Mouse (Mus musculus) midbrain, embryonic 11.5 days (tissue): ENCODE data around the gene 2310034G01Rik. TPM values are rescaled to one million over a fixed set of nuclear protein-coding genes. Genes with fewer than 3 reads are reported as not detected.

Experiments
- ATAC-seq: fragments of 200-750 bp; cut with Nextera tagmentation; 2 replicates; pipeline ENCODE4 v1.8.0; 2017; ENCODE audit warnings: moderate TSS enrichment, moderate library complexity; ENCODE audit not compliant: low FRiP score
- DNase-seq: peaks from one replicate; pipeline ENCODE4 v3.0.0; 2015; ENCODE audit warnings: low spot score; ENCODE audit errors: missing footprints
- H3K27ac ChIP-seq: fragments of 300-500 bp; sonication (generic); 2 replicates; pipeline ENCODE4 v1.5.1; 2014; ENCODE audit warnings: low read depth, low read length
- H3K27me3 ChIP-seq: fragments of 300-500 bp; sonication (generic); 2 replicates; pipeline ENCODE4 v1.6.1; 2014; ENCODE audit warnings: mild to moderate bottlenecking, low read length, moderate library complexity, mixed read lengths; ENCODE audit not compliant: control insufficient read depth, insufficient read depth
- H3K36me3 ChIP-seq: fragments of 300-500 bp; sonication (generic); 2 replicates; pipeline ENCODE4 v1.6.1; 2014; ENCODE audit warnings: mild to moderate bottlenecking, low read length, moderate library complexity, mixed read lengths; ENCODE audit not compliant: control insufficient read depth, insufficient read depth
- H3K4me1 ChIP-seq: fragments of 300-500 bp; sonication (generic); 2 replicates; pipeline ENCODE4 v1.6.1; 2014; ENCODE audit warnings: low read length; ENCODE audit not compliant: control insufficient read depth, insufficient read depth
- H3K4me2 ChIP-seq: fragments of 300-500 bp; sonication (generic); 2 replicates; pipeline ENCODE4 v1.6.1; 2014; ENCODE audit warnings: mild to moderate bottlenecking, moderate library complexity
- H3K4me3 ChIP-seq: fragments of 300-500 bp; sonication (generic); 2 replicates; pipeline ENCODE4 v1.5.1; 2014; ENCODE audit warnings: low read depth, low read length
- H3K9ac ChIP-seq: fragments of 300-500 bp; sonication (generic); 2 replicates; pipeline ENCODE4 v1.6.1; 2014; ENCODE audit warnings: low read length
- H3K9me3 ChIP-seq: fragments of 300-500 bp; sonication (generic); 2 replicates; pipeline ENCODE4 v1.6.1; 2016; ENCODE audit warnings: low read length; ENCODE audit not compliant: control insufficient read depth
- WGBS: fragments of 180-500 bp; shearing (Covaris S2); extraction: QIAGEN DNeasy Blood & Tissue Kit; methylation state at CpG from one replicate; pipeline ENCODE4 v1.1.7; 2014; 5-methylcytosine and 5-hydroxymethylcytosine counted together
- polyA plus RNA-seq: library from polyadenylated mRNA; unstranded; fragments of >200 nt; fragmentation: Nextera tagmentation; extraction: Ambion mirVana; gene quantifications from 2 replicates; pipeline ENCODE4 v1.2.1, GENCODE M21; 2014

The 2310034G01Rik gene
- polyA plus RNA-seq, 1 experiment from 2014 or later, result 1.6 TPM

DNA sequence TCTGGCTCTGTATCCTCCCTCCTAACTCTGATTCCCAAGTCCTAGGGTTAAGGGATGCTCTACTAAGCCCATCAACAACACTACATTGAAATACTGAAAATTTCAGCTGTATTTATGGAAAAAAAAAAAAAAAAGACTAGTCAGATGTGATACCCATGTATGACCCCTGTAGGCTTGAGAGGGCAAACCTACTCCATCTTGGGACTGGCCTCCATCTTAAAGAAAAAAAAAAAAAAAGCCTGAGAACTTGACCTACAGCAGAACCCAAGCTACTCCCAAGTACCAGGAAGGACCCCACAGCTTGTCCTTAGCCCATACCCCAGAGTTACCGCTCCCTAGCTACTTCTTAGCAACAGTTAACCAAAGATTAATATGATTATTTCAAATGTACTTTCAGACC is 3.0 kb downstream of the 2310034G01Rik start:
- no peak for DNase-seq
- Histone ChIP-seq H3K4me1 (peaks cover 10% of the 10 kb centered on the region), H3K4me2 (no peak overlapping the region), H3K9me3 (no peaks in the 10 kb centered on the region), H3K4me3 (no peak overlapping the region), H3K9ac (no peak overlapping the region), H3K27ac (no peak overlapping the region), H3K27me3 (peaks cover 23% of the 10 kb centered on the region), H3K36me3 (no peaks in the 10 kb centered on the region)
- ATAC-seq, result no peak
- WGBS, result 94% methylated on average over 1 of the region's 1 CpGs

DNA sequence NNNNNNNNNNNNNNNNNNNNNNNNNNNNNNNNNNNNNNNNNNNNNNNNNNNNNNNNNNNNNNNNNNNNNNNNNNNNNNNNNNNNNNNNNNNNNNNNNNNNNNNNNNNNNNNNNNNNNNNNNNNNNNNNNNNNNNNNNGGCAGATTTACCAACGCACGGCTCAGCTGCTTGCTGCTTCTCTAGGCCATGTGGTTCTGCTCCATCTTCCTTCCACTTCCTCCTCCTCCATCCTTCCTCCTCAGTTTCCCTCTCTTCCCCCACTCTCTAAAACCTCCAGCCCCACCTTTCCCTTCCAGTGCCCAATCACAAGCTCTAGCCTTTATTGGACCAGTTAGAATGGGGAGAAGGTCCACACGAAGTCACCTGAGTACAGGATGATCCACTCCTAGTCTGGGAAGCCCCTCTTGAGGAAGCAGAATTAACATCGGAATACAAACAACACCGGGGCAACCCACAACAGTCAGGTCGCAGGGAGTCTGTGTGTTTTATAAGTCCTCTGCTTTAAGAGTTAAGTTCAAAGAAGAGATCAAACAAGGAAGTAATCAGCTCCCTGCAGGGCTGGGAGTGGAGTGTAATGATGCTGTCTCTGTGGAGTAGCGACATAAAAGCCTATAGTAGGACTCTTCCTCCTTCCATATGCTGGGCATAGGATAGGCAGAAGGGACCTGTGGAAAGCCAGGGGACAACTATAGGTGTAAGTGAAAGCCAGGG is 5.2 kb downstream of the 2310034G01Rik start:
- Histone ChIP-seq H3K4me3 (no peak overlapping the region), H3K4me2 (no peak overlapping the region), H3K36me3 (no peaks in the 10 kb centered on the region), H3K4me1 (peaks cover 10% of the 10 kb centered on the region), H3K9me3 (no peaks in the 10 kb centered on the region), H3K9ac (no peak overlapping the region), H3K27ac (no peak overlapping the region), H3K27me3 (peaks cover 11% of the 10 kb centered on the region)
- whole genome bisulfite sequencing, result 23% methylated on average over 7 of the region's 7 CpGs
- DNase-seq (no peak), ATAC-seq (no peak)

DNA sequence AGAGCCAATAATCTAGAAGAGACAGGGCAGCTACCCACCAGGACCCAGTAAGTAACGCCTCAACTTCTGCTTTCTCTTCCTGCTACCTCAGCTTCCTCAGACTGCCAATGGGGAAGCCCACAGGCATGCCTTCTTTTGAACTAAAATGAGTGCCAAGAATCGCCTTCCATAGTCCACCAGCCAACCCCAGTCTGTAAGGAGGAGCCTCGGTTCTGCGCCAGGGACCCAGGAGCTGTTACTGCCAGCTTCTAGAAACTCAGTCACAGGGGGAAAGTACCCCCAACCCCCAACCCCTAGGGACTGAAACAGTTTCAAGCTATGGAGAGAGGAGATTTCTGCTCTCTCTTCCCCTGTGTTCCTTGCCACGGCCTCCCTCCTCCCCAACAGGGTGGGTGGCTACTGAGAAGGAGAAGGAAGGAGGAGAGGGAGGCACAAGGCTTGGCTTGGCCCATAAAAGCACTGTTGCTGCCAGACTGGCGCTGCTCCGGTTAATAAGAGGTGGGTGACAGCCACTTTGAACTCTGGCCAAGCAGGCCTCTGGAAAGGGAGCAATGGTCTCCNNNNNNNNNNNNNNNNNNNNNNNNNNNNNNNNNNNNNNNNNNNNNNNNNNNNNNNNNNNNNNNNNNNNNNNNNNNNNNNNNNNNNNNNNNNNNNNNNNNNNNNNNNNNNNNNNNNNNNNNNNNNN is 10.7 kb downstream of the 2310034G01Rik start:
- WGBS, result 79% methylated on average over 7 of the region's 7 CpGs
- Histone ChIP-seq H3K9ac (peak overlapping the region; percentile 11; the same call in 1 of the 2 replicates), H3K4me2 (no peak overlapping the region), H3K27ac (no peak overlapping the region), H3K4me3 (no peak overlapping the region), H3K27me3 (no peaks in the 10 kb centered on the region), H3K4me1 (peaks cover 7% of the 10 kb centered on the region), H3K9me3 (no peaks in the 10 kb centered on the region), H3K36me3 (no peaks in the 10 kb centered on the region)
- no peak for ATAC-seq
- DNase-seq, result no peak

DNA sequence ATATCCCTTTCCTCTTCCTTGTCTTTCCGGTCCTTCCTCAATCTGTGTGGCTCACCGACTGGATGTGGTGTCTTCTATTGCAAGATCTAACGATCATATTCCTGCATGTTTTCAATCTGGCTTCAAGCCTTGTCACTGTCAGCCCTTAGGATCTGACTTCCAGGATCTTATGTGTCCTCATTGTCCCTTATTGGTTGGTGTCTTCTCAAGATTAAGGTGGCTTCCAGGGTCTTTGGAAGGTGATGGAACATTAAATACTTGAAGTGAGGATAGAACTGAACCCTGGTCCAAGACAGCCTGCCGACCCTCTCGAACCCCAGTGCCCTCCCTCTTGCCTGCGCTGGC is 11.2 kb downstream of the 2310034G01Rik start:
- ATAC-seq, result peak; percentile 23; the same call in 1 of the 2 replicates
- peak overlapping the region; percentile 20 for H3K4me2 ChIP-seq

DNA sequence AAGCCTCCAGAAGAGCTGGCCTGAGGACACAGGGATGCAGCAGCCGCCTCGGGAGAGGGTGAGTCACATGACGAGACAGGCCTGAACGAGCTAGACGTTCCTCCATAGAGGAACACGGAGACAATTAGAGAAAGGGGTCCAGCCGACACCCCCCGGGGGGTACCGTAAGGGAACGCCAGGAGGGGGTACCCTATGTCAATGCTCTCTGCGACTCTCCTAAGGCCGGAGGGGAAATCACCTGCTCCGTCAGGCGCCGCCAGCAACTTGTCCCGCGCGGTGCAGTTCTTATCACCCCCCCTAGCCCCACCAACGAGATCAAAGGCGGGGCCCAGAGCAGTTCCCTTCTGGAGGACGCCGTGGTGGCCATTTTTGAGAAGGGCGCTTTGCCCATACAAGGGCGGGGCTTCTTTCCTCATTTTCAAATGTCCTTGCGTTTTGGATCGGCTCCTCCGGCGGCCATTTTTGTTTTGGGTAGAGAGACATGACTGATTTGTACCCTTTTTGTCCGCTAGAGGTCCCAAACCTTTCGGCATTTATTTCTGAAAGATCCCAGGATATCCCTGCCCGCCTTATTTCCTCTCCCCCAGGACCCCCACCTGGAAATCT is 11.7 kb downstream of the 2310034G01Rik start, which contains the start of gene Cuedc2:
Gene Cuedc2, minus strand, starts transcription at position 372 of the 606 bp plus-strand sequence.
- peak within 1 kb of the TSS; percentile 81 for H3K4me2 ChIP-seq
- no peaks in the 10 kb centered on the region for H3K9me3 ChIP-seq
- peak within 1 kb of the TSS; percentile 57 for H3K27ac ChIP-seq
- peak; percentile 91 for ATAC-seq
- peak within 1 kb of the TSS; percentile 88 for H3K9ac ChIP-seq
- DNase-seq, result peak; percentile 100
- peak within 1 kb of the TSS; percentile 73 for H3K4me3 ChIP-seq
- peaks cover 7% of the 10 kb centered on the region for H3K4me1 ChIP-seq
- no peaks in the 10 kb centered on the region for H3K36me3 ChIP-seq
- H3K27me3 ChIP-seq, result no peaks in the 10 kb centered on the region
- WGBS, result 1% methylated on average over 31 of the region's 31 CpGs

More for the DNA sequence above, 11.2 kb downstream of the 2310034G01Rik start:
- H3K9me3 ChIP-seq, result no peaks in the 10 kb centered on the region
- peak overlapping the region; percentile 11; the same call in 1 of the 2 replicates for H3K9ac ChIP-seq
- H3K4me3 ChIP-seq, result peak overlapping the region; percentile 1; the same call in 1 of the 2 replicates
- no peak for DNase-seq
- H3K27ac ChIP-seq, result no peak overlapping the region
- WGBS, result 55% methylated on average over 6 of the region's 6 CpGs
- no peaks in the 10 kb centered on the region for H3K27me3 ChIP-seq
- H3K36me3 ChIP-seq, result no peaks in the 10 kb centered on the region
- H3K4me1 ChIP-seq, result peaks cover 7% of the 10 kb centered on the region

DNA sequence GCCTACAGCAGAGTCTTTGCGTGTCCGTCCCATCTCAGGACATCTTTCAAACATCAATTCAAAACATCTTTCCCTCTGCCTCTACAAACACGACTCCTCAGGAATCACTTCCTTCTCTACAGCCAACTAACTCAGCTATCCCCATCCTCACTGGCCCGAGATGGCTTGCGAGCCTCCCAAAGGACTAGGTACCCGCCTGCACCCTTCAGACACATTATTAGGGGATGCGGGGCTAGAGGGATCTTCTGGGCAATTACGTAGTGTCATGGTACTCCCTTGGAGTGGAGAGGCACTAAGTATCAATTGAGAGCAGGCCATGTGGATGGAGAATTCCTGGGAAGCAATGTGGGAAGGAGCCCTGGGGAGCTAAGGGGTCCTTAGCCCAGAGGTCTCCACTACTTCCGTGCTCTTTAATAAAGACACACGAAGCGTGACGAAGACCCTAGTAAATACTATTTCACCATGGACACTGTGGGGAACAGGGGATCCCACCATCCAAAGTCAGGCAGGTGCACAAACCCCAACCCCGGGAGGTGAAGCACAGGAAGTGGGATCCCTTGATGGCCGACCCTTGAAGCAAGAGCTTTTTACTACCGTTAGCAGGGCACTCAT is 12.3 kb downstream of the 2310034G01Rik start:
- Histone ChIP-seq H3K27me3 (no peaks in the 10 kb centered on the region), H3K9ac (peak overlapping the region; percentile 88), H3K4me2 (peak overlapping the region; percentile 81), H3K27ac (peak overlapping the region; percentile 57), H3K36me3 (no peaks in the 10 kb centered on the region), H3K9me3 (no peaks in the 10 kb centered on the region), H3K4me1 (peaks cover 9% of the 10 kb centered on the region), H3K4me3 (peak overlapping the region; percentile 73)
- DNase-seq (no peak), ATAC-seq (no peak)
- 34% methylated on average over 15 of the region's 15 CpGs for WGBS

DNA sequence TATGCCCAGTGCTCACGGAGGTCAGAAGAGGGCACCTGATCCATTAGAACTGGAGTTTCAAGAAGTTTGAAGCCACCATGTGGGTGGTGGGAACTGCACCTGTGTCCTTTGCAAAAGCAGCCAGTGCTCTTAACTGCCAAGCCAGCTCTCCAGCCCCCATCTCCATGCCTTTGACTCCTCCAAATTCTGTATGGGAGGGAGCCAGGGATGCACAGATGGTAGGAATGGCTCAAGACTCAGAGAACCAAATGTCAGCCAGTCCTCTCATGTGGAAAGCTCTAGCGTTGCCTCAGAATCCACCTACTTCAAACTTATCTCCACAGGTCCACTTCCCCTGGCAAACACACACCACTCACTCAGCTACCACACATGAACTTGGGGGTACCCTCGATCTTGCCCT is 16.2 kb downstream of the 2310034G01Rik start:
- Histone ChIP-seq H3K4me3 (no peak overlapping the region), H3K4me1 (peaks cover 22% of the 10 kb centered on the region), H3K9me3 (no peaks in the 10 kb centered on the region), H3K4me2 (no peak overlapping the region), H3K27me3 (no peaks in the 10 kb centered on the region), H3K36me3 (no peaks in the 10 kb centered on the region), H3K9ac (no peak overlapping the region), H3K27ac (no peak overlapping the region)
- WGBS, result 94% methylated on average over 3 of the region's 3 CpGs
- ATAC-seq (no peak), DNase-seq (peak; percentile 45)

DNA sequence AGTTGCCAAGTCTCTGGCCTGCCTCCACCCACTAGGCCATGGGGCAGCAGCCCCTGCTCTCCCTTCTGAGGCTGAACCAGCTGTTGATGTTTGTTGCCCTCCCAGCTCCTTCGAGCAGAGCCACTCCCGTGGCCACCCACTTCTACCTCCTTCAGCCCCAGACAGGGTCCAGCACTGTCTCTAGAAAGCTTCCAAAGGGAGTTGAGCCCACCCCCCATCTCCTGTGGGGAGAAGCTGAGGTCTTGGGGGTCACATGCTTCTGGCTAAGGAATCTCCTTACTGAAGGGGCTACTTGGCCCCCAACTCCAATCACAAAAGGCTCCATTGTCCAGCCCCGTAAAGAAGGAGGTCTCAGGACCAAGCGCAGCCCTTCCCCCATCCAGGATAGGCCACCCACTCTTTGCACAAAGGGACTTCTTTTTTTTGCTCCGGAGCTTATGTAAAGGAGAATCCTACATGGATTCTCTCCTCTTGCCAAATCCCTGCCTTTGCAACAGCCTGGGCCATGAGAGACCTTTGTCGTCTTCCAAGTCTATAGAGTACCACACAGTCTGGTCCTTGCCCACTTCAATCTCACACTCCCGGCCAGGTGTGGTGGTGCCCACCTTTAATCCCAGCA is 17.3 kb downstream of the 2310034G01Rik start:
- H3K4me1 ChIP-seq, result peaks cover 22% of the 10 kb centered on the region
- H3K27ac ChIP-seq, result peak overlapping the region; percentile 11; the same call in 1 of the 2 replicates
- H3K4me3 ChIP-seq, result no peak overlapping the region
- no peak for ATAC-seq
- H3K4me2 ChIP-seq, result peak overlapping the region; percentile 1; the same call in 1 of the 2 replicates
- no peaks in the 10 kb centered on the region for H3K9me3 ChIP-seq
- H3K27me3 ChIP-seq, result no peaks in the 10 kb centered on the region
- no peaks in the 10 kb centered on the region for H3K36me3 ChIP-seq
- DNase-seq, result peak; percentile 87
- H3K9ac ChIP-seq, result peak overlapping the region; percentile 1; the same call in 1 of the 2 replicates
- WGBS, result 37% methylated on average over 7 of the region's 7 CpGs
